Mouse (Mus musculus): ENCODE measurements around the gene Mrpl48.

Gene Mrpl48

DNA sequence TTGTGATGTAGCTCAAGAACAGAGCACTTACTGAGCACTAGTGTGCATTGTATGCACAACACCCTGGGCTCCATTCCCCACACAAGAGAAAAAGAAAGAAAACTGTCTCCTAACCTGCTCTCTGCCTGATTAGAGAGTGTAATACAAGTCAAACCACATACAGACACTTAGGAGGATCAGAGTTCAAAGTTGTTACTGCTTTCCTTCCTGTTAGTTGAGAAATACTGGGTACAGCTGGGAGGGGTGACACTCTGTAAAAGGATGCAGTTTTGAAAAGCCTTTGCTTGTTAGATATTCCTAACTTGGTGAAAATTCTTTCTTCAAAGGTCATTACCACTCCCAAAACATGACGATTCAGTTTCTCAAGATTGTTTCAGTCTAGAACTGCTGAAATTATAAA lies 18.3 kb downstream of the Mrpl48 start:
- DNase-seq (ENCODE audit: low read depth, low spot score), result no peak

DNA sequence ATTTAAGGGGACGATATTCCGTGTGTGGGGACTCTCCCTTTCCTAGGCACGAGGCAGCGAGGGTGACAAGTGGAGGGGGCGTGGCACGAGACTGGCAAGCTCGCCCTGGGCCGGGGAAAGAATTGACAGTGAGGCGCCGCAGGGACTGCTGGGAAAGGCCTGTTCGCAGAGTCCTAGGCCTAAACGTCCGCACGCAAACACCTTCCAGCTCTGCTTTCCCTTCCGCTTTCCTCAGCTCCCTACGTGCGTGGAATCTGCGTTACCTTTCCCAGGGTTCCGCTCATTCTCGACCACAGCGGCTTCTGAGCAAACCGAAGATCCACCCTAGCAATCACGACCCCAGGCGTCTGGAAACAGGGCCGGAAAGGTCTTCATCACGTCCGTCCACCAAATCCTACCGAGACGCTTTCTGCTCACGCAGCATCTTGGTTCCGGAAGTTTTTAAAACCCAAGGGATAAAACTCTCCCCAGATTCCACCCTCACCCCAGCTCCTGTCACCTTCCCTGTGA lies 25.3 kb downstream of the Mrpl48 start:
- DNase-seq (ENCODE audit: low read depth, low spot score), result peak; percentile 76

DNA sequence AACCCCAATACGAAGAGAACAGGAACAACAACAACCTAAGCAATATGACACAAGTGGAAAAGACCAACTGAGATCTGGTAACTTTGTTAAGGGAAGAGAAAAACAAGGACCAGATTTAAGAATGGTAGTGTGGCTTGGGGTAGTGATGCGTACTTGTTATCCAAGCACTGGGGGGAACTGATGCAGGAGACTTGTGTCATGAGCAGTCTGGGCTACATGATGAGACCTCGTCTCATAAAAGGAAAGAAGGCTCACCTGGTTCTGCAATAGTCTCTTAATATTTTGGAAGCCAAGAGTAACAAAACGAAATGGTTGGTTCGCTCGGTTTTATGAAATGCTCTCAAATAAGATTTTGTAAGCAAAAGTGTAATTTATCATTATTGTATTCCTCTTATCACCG lies 25.9 kb downstream of the Mrpl48 start:
- no peak for DNase-seq (ENCODE audit: low read depth, low spot score)

DNA sequence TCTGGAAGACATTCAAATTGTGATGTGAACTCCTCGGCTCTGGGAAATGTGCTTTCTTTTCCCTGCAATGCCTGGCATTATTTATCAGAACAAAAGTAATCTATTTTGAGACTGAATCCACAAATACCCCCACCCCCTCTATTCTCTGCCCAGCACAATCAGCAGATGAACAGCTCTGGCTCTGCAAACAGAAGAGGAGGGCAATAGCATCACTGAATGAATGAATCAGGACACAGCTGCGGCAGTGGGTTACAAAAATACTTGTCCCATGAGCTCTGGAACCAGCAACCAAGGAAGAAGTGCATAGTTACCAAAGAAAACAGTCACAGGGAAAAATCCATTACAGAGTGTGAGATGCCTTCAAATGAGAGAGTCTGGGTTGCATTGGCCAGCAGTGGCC lies 29.3 kb downstream of the Mrpl48 start:
- no peak for DNase-seq (ENCODE audit: low read depth, low spot score)

DNA sequence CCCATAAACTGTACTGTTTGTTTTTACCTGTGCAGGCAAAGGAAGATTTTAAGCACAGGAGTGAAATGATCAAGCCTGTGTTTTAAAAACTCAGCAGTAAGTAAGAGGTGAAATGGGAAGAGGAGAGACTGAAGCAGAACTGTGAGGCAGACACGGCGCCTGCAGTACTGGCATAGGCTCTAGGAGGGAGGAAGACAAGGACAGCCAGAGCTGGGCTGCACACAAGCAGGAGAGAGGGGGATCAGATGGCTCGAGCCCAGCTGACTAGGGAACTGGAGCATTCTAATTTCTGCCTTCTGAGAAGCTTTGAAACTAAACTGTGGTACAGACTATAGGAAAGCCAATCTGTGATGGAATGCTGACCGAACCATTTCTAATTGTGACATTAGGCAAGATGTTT lies 35.4 kb downstream of the Mrpl48 start:
- no peak for DNase-seq (ENCODE audit: low read depth, low spot score)

DNA sequence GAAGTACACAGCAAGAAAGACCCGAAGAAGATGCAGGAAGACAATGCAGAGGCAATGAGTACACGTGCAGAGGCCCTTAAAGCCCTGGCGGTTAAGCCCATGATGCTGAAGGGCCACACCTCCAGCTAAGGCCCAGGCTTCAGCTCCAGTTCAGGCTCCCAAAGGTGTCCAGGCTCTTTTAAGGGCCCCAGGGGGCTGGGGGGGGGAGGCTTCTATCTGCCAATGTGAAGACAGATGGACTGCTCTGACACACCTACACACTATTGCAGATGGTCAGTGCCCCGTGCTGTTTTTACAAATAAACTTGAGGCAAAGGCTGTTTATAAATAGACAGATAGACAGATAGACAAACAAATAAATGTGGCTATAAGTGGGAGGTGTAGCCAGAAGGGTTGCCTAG lies 36.0 kb downstream of the Mrpl48 start:
- no peak for DNase-seq (ENCODE audit: low read depth, low spot score)

DNA sequence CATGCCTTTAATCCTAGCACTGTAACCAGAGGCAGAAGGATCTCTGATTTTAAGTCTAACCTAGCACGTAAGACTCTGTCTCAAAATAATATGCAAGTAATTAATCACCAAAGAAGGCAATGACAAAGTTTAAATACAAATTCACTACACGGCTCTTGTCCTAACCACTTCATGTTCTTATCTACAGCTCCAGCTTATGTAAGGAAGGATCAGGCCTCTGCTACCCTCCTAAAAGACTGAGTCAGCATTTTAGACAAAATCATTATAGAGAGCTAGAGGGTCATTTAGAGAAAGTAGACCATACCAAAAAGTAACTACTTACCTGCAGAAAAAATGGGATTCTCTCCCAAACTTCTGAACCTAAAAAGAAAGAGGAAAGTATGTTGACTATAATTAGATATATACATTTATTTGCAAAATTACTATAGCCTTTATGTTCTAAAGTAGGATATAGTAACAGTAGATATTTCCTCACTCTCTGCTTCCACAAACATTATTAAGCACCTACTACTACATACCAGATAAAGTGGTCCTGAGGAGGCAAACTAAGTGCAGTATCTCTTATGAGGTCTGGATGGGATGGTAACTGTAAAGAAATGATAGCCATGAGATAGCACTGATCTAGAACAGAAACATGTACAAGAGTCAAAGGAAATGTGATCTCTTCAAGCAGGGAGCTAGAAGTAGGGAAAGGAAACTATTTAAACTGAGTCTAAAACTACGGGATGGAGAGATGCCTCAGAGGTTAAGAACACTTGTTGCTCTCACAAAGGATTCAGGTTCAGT lies 37.0 kb downstream of the Mrpl48 start:
- DNase-seq (ENCODE audit: low read depth, low spot score), result no peak

DNA sequence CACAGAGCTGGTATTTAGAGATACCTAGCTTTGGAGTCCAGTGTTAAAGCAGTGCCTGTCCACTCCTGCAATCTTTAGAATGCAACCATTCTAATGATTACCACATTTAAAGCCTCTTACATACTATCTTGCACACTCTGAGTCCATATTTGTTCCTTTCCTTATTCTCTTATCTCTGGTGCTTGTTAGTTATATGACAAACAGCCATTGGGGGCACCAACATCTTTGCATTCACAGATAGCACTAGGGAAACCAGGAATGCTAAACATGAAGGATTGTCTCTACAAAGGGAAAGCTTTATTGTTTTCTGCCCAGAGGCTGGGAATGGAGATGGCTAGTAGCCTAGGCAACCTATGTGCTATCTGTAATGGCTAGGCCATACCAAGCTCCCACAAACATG lies 38.2 kb downstream of the Mrpl48 start:
- no peak for DNase-seq (ENCODE audit: low read depth, low spot score)

DNA sequence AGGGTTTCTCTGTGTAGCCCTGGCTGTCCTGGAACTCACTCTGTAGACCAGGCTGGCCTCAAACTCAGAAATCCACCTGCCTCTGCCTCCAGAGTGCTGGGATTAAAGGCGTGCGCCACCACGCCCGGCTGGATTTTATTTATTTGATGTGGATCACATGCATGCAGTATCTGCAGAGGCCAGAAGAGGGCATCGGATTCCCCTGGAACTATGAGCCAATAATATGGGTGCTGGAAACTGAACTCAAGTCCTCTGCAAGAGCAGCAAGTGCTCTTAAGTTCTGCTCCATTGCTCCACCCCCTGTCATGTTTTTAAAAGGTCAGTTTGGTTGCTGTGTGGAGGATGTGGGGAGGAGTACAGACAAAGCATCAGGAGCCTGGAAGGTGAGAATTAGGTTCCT lies 40.9 kb downstream of the Mrpl48 start:
- DNase-seq (ENCODE audit: low read depth, low spot score), result peak; percentile 36

DNA sequence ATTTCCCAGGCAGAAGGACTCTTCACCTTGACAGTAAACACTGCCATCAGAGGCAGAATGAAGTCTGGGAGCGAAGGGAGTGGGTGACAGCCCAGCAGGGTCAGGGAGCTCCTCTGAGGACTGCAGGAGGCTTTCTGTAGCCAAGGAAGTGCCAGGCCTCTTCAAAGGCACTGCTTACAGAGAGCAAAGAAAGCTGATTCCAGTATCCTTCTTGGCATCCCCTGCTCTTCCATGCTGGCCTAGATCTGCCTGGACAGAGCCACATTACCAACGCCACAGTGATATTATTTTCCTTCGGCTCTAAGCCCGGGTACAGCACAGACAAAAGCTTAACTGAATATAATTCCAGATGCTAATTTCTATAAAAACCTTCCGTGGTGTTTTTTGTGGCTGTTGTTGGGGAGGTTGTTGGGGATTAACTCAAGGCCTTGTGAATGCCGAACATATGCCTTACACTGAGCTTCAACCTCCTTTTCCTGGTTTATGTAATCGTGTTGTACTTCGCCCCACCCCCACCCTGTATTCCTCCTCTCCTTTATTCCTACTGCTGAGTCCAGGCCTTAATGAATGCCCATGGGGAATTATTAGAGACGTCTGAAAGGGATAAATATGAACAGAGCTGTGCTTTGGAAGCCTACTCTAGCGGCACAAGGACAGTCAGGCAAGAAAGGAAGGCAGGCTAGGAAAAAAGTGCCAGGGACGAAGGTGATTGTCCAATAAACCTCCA lies 46.1 kb downstream of the Mrpl48 start:
- no peak for DNase-seq (ENCODE audit: low read depth, low spot score)

DNA sequence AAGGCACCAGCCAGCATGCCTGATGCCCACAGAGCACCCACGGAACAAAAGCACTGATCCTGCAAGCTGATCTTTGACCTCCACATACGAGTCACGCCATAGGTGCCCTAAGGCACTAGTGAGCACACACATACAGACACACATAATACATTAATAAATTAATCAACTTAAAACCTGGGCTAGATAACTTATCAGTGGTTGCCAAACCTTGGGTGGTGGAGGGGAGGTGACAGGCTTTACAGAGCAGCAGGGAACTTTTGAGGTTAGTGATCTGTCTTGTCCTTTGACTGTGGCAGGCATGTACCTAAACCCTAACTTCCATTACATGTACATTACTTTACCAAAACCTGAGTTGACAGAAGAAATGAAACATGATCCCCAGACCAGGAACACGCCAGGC lies 48.8 kb downstream of the Mrpl48 start:
- no peak for DNase-seq (ENCODE audit: low read depth, low spot score)

DNA sequence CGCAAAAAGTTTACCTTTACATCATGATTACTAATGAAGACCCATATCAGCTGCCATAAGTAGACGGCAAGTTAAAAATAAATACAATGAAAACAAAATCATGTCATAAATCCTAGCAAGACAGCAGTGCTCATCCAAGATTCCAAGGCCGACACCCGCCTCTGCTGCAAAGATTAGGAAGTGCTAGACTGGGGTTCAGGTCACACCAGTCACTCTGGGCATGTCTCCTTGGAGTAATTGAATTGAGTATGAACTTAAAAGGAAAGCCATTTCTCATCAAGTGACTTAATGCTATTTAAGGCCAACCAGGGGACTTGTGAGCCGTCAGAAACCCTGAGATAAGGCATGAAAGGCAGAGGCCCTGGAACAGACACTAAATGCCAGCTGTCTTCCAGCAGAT lies 50.9 kb downstream of the Mrpl48 start:
- no peak for DNase-seq (ENCODE audit: low read depth, low spot score)

DNA sequence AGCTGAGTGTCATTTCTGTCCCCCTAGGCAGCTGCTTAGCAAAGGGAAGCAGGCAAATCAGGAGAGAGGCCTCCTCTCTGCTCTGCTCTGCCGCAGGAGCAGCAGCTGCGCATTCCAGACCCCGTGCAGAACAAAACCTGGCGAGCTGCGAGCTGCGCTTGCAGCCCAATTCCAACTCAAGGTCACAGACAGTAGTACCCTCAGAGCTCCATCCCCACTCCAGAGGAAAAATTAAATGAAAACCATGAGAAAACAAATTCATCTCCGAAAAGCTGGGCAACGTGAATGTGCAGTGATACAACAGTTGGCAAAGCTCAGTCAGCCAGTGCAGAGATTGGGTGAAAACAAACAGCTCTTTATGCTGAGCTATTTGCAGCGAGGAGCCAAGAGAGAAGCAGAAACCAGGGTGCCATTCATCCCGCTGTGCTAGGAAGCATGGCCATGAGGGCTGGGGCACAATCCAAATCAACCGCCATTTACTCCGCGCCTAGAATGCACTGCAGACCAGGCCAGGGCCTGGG lies 52.6 kb downstream of the Mrpl48 start:
- no peak for DNase-seq (ENCODE audit: low read depth, low spot score)

DNA sequence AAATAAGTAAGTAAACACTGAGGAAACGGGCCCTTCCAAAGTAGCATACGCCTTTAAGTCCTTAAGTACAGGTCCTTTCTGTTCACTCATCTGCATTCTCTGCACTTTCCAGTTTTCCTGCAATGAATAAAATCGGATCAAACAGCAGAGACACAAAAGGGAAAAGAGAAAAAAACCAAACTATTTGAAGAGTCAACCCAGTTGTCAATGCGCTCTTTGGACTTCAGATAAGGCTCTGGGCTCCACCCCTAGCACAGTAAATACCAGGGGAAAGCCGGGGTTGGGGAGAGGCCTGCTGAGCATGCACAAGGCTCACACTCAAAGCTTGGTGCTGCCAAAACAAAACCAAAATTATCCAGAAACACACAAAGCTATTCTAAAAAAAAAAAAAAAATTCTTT lies 53.2 kb downstream of the Mrpl48 start:
- DNase-seq (ENCODE audit: low read depth, low spot score), result no peak

DNA sequence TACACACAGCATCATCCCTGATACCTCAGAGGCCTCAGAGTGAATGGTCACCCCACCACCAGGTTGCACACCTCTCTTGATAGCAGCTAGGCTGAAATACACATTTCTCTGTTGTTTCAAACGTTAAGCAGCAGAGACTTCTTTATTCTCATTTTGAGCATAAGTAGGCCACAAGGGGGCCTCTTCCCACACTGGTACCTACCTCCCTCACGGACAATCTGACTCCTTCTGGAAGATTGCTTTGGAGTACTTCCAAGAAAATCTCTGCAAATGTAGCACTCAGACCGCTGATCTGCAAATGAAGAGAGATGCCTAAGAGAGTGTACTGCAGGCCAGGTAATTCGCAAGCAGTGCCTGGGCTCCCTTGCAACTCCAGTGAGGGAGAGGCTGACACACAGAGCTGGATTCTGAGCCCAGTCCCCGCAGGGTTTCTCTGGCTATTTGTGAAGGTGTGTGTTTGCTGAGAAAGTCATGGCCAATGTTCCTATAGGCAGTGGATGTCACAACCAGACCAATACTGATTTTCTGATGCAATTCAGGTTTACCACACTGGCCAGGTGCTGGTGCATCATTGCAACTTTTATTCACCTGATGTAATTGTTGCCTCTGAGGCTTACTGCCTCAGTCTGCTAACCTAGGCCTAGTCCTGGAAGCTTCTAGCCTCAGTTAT lies 57.6 kb downstream of the Mrpl48 start:
- DNase-seq (ENCODE audit: low read depth, low spot score), result no peak

DNA sequence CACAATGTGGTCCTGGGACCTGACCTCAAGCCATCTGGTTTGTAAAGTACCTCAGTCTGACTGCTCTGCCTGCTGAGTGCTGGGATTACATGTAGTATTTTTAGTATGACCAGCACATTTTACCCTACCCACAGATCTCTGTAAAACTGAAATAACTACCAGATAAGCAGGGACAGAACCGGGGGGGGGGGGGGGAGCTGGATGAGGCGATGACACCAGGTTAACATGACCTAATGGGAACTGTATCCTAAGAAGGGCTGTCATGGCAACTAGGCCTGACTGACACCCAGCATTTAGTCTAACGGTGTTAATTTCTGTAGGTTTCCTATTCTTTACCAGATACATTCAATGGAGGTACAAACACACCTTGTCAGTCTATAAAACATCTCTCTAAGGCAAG lies 58.3 kb downstream of the Mrpl48 start:
- no peak for DNase-seq (ENCODE audit: low read depth, low spot score)

DNA sequence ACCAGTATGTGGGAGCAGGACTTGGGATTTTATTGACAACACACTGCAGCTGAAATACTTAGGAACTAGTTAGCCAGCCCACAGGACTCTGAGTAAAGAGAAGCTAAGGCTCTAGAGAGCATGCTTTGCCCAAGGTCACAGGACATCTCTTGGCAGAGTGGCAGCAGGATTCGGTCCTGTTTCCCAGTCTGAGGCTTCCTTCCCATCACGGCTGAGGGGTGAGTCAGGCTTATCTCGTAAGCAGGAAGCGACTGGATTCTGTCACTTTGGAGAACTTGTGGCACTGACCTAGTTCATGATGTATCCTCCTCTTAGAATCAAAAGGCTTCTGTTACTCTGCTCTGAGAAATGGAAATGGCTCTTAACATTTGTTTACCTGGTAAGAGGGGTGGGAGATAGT lies 60.5 kb downstream of the Mrpl48 start:
- DNase-seq (ENCODE audit: low read depth, low spot score), result no peak

DNA sequence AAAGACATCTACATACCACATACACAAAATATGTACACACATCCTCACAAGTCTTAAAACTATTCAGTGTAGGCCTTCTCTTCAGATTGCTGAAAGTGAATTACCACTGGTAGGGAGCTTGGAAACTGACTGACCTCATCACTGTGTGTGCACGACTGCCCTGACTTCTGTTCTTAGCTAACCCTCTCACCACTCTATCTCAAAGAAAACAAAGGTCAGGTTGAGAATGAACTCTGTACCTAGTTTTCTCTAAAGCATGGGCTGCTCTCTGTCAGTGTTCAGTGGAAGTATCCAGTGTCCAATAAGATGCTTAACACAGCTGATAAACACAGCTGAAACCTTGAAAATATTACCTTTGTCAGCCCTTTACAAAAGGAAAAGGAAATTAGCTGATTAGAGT lies 63.7 kb downstream of the Mrpl48 start:
- no peak for DNase-seq (ENCODE audit: low read depth, low spot score)

DNA sequence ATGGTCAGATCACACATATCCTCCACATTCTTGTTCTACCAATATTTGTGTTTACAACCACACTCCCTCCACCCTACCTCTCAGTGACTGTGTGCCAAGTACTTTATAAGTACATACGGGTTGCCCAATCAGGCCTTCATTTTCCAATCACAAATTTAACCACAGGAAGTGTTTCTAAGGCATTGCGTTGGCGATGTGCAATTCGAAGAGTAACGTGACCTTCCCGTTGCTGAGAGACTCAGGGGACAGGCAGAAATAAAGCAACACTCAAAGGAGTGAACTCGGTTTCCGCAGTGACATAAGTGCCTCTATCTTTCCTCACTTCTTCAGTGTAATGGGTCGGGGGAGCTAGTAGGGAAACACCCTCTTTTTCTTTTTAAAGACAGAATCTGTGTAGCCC lies 68.6 kb downstream of the Mrpl48 start:
- no peak for DNase-seq (ENCODE audit: low read depth, low spot score)

DNA sequence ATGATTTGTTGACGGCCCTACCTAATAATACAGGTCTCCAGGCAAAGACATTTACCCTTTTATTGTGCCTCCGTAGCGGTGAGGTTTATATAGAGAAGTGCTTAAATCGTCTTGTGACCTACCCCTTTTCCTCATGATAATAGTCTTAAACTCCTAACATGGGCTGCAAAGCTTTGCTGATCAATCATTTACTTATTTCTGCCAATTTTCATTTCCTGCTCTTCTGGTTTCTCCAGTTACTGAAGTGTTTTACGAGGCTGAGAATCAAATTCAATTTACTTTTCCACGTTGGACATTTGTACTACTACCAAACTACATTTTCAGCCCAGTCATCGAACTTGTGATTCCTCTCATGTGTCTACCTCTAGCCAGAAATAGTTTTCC lies 70.6 kb downstream of the Mrpl48 start:
- DNase-seq (ENCODE audit: low read depth, low spot score), result no peak

DNA sequence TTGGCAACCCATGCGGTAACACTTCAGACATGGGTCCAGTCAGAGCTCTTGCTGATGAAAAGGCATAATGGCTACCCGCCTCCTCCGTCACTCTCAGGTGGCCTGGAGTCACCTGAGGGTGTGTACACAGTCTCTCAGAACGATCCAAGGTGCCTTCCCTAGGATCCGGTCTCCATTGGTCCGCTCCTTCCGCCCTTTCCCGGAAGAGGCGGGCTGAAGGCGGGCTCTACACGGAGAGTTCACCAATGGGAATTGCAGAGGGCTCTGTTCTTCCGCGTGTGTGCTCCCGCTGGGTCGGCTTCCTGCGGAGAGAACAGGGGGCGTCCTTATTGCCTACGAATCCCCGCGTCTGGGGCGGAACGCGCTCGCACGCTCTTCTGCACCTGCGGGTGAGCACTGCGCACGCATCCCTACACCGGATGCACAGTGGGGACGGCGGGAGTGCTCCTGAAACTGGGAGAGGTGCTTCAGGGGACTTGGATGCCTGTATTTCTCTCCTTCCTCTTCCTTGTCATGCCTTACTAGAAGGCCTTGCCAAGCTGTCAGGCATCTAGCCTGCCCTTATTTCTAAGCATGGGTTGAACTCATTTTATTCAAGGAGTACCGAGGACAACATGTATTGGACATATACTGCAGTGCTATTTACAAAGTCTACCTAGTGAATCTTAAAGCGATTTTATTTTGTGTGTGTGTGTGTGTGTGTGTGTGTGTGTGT lies 71.1 kb downstream of the Mrpl48 start, which contains the start of gene Coa4:
Gene Coa4, plus strand, starts transcription at position 268 of the 715 bp plus-strand sequence.
- DNase-seq (ENCODE audit: low read depth, low spot score), result peak; percentile 94

DNA sequence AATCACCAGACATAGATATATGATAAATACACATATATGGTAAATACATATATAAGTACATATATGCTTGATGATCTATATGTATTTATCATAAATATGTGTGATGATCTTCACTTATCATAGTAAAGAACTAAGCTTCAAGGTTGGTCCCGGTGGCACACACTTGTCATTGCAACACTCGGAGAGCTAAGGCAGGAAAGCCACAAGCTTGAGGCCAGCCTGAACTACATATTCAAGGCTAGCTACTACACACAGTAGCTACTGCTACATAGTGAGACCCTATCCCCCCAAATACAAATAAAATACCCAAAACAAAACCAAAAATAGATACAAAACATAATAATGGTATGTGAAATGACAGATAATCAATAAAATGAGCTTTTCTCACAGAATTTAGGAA lies 72.3 kb downstream of the Mrpl48 start:
- DNase-seq (ENCODE audit: low read depth, low spot score), result no peak

Data from WW6 (cell line).